Mouse (Mus musculus) liver, embryonic 13.5 days (tissue): ENCODE measurements at regions not wholly inside any gene's neighbourhood (a gene's known extent, or its start where the extent isn't known, plus 50 kb on each side); places are given as distances from the start of the nearest gene placed in this dataset.

ENCODE experiments used
- ATAC-seq: fragments of 200-750 bp; cut with Nextera tagmentation; 2 replicates; pipeline ENCODE4 v1.8.0; 2017; ENCODE audit warnings: low read depth, mild to moderate bottlenecking, moderate number of reproducible peaks, moderate library complexity
- DNase-seq: peaks from one replicate; pipeline ENCODE4 v3.0.0; 2022
- H3K27ac ChIP-seq: fragments of 300-500 bp; sonication (generic); 2 replicates; pipeline ENCODE4 v1.5.1; 2015; ENCODE audit warnings: moderate library complexity, mild to moderate bottlenecking, inconsistent platforms
- H3K27me3 ChIP-seq: fragments of 300-500 bp; sonication (generic); 2 replicates; pipeline ENCODE4 v1.6.1; 2015; ENCODE audit warnings: mild to moderate bottlenecking, inconsistent platforms
- H3K36me3 ChIP-seq: fragments of 300-500 bp; sonication (generic); 2 replicates; pipeline ENCODE4 v1.6.1; 2015; ENCODE audit warnings: mild to moderate bottlenecking, inconsistent platforms
- H3K4me1 ChIP-seq: fragments of 300-500 bp; sonication (generic); replicated peaks from 2 replicates; pipeline ENCODE4 v1.6.1; 2015; ENCODE audit warnings: inconsistent platforms
- H3K4me2 ChIP-seq: fragments of 300-500 bp; sonication (generic); 2 replicates; pipeline ENCODE4 v1.6.1; 2015; ENCODE audit warnings: inconsistent platforms, mild to moderate bottlenecking, moderate library complexity
- H3K4me3 ChIP-seq: fragments of 300-500 bp; sonication (generic); replicated peaks from 2 replicates; pipeline ENCODE4 v1.5.1; 2015; ENCODE audit warnings: mild to moderate bottlenecking, inconsistent platforms
- H3K9ac ChIP-seq: fragments of 300-500 bp; sonication (generic); 2 replicates; pipeline ENCODE4 v1.6.1; 2015; ENCODE audit warnings: mild to moderate bottlenecking, inconsistent platforms
- H3K9me3 ChIP-seq: fragments of 300-500 bp; sonication (generic); replicated peaks from 2 replicates; pipeline ENCODE4 v1.6.1; 2016; ENCODE audit warnings: inconsistent platforms
- WGBS: fragments of 180-500 bp; shearing (Covaris S2); methylation state at CpG from one replicate; pipeline ENCODE4 v1.1.7; 2015; ENCODE audit not compliant: insufficient replicate concordance; 5-methylcytosine and 5-hydroxymethylcytosine counted together

GRCm38 (mm10) chr19:14678584-14678983 is 80.7 kb upstream of the Tle4 start:
- H3K27me3 ChIP-seq: no peaks in the 10 kb centered on the region
- no peak overlapping the region for H3K9ac ChIP-seq
- H3K27ac ChIP-seq: no peak overlapping the region
- no peaks in the 10 kb centered on the region for H3K4me1 ChIP-seq
- ATAC-seq (no peak), DNase-seq (no peak)
- no peaks in the 10 kb centered on the region for H3K9me3 ChIP-seq
- H3K36me3 ChIP-seq: no peaks in the 10 kb centered on the region
- no peak overlapping the region for H3K4me2 ChIP-seq
- H3K4me3 ChIP-seq: no peak overlapping the region
- 33% methylated on average over 4 of the region's 4 CpGs for WGBS

DNA sequence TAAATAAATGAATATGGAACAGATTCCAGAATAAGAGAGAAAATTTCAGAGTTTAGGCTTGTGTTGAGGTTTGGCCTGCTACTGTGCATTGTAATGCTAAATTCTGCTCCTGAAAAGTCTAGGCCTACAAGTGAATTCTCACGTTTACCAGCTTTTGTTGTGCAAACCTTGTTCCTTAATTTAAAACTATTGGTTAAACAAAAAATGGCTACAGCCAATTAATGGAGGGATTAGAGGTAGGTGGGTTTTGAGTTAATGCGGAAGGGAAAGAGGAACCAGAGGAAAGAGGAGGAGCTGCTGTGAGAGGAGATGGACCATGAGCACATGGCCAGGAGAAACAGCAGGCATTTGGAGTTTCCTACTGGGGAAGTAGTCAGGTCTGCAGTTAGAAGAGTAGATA is 79.1 kb upstream of the Tle4 start:
- no peaks in the 10 kb centered on the region for H3K9me3 ChIP-seq
- no peak for DNase-seq
- no peak overlapping the region for H3K4me2 ChIP-seq
- H3K4me3 ChIP-seq: no peak overlapping the region
- no peak overlapping the region for H3K27ac ChIP-seq
- H3K4me1 ChIP-seq: no peaks in the 10 kb centered on the region
- no peaks in the 10 kb centered on the region for H3K36me3 ChIP-seq
- ATAC-seq: no peak
- H3K9ac ChIP-seq: no peak overlapping the region
- H3K27me3 ChIP-seq: no peaks in the 10 kb centered on the region
- WGBS: 25% methylated on average over 2 of the region's 2 CpGs

- no peak overlapping the region for H3K4me3 ChIP-seq
- H3K4me1 ChIP-seq: no peaks in the 10 kb centered on the region
- H3K9ac ChIP-seq: no peak overlapping the region
- no peaks in the 10 kb centered on the region for H3K36me3 ChIP-seq
- H3K27ac ChIP-seq: no peak overlapping the region
- H3K9me3 ChIP-seq: no peaks in the 10 kb centered on the region
- H3K4me2 ChIP-seq: no peak overlapping the region
- no peak for ATAC-seq
- no peaks in the 10 kb centered on the region for H3K27me3 ChIP-seq
- no peak for DNase-seq
Observed at GRCm38 (mm10) chr19:14670821-14671104, 72.9 kb upstream of the Tle4 start.

GRCm38 (mm10) chr19:14670078-14670820 is 72.4 kb upstream of the Tle4 start:
- no peak overlapping the region for H3K27ac ChIP-seq
- DNase-seq: no peak
- ATAC-seq: no peak
- H3K27me3 ChIP-seq: no peaks in the 10 kb centered on the region
- no peak overlapping the region for H3K9ac ChIP-seq
- H3K36me3 ChIP-seq: no peaks in the 10 kb centered on the region
- WGBS: 58% methylated on average over 13 of the region's 13 CpGs
- no peaks in the 10 kb centered on the region for H3K9me3 ChIP-seq
- H3K4me1 ChIP-seq: no peaks in the 10 kb centered on the region
- no peak overlapping the region for H3K4me3 ChIP-seq
- no peak overlapping the region for H3K4me2 ChIP-seq

GRCm38 (mm10) chr19:14668512-14669181 is 70.8 kb upstream of the Tle4 start:
- 25% methylated on average over 4 of the region's 4 CpGs for WGBS
- no peak overlapping the region for H3K9ac ChIP-seq
- H3K27ac ChIP-seq: no peak overlapping the region
- DNase-seq: no peak
- H3K4me2 ChIP-seq: no peak overlapping the region
- H3K27me3 ChIP-seq: no peaks in the 10 kb centered on the region
- H3K4me3 ChIP-seq: no peak overlapping the region
- no peaks in the 10 kb centered on the region for H3K36me3 ChIP-seq
- H3K9me3 ChIP-seq: no peaks in the 10 kb centered on the region
- no peak for ATAC-seq
- no peaks in the 10 kb centered on the region for H3K4me1 ChIP-seq

DNA sequence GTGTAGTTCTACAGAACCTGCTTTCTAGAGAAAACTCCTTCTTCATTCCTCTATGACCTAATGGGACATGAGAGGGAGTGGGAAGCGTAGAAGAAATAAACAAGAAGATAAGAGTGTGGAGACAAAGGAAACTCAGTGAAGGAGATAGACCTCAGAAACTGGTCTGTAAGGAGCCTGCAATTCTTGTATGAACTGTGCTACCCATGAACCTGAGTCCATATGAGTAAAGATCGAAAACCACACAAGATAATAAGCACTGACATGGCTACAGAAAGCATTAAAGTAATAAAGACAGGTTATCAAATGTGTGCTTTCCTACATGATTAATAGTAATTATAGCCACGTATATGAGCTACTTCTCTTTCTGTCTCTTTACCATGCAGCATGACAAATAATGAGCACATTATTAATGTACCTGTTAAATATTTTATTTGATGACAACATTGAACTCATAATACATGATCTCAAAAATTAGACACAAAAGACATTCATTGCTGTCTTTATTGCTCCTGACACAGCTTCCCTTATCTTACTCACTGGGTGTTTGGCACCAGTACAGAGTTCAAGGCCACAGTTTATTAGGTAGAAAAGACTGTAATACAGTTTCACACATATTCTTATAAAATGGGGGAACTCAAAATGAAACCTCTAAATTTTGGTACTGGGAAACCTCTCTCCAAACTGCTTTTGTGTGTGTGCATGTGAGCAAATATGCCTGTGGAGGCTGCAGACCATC is 67.0 kb upstream of the Tle4 start:
- Histone ChIP-seq H3K4me3 (no peak overlapping the region), H3K4me1 (no peaks in the 10 kb centered on the region; the same call in 1 of the 2 replicates), H3K36me3 (no peaks in the 10 kb centered on the region), H3K27me3 (no peaks in the 10 kb centered on the region), H3K9ac (no peak overlapping the region), H3K4me2 (no peak overlapping the region), H3K27ac (no peak overlapping the region), H3K9me3 (no peaks in the 10 kb centered on the region)
- no peak for ATAC-seq
- no peak for DNase-seq
- 57% methylated on average over 3 of the region's 3 CpGs for WGBS

- Histone ChIP-seq H3K9ac (no peak overlapping the region), H3K4me3 (no peak overlapping the region), H3K27me3 (no peaks in the 10 kb centered on the region), H3K27ac (no peak overlapping the region), H3K9me3 (no peaks in the 10 kb centered on the region), H3K4me1 (no peaks in the 10 kb centered on the region; the same call in 1 of the 2 replicates), H3K36me3 (no peaks in the 10 kb centered on the region), H3K4me2 (no peak overlapping the region)
- 49% methylated on average over 2 of the region's 2 CpGs for WGBS
- DNase-seq (no peak), ATAC-seq (no peak)
Observed at GRCm38 (mm10) chr19:14664096-14664586, 66.3 kb upstream of the Tle4 start.

- DNase-seq (no peak), ATAC-seq (no peak)
- 45% methylated on average over 4 of the region's 4 CpGs for WGBS
- Histone ChIP-seq H3K9me3 (no peaks in the 10 kb centered on the region), H3K36me3 (no peaks in the 10 kb centered on the region), H3K4me1 (peaks cover 4% of the 10 kb centered on the region; the same call in 1 of the 2 replicates), H3K27ac (no peak overlapping the region), H3K27me3 (no peaks in the 10 kb centered on the region), H3K4me3 (no peak overlapping the region), H3K4me2 (no peak overlapping the region), H3K9ac (no peak overlapping the region)
Observed at GRCm38 (mm10) chr19:14663350-14663749, 65.5 kb upstream of the Tle4 start.

GRCm38 (mm10) chr19:14659725-14660124 is 61.9 kb upstream of the Tle4 start:
- Histone ChIP-seq H3K9me3 (no peaks in the 10 kb centered on the region), H3K36me3 (no peaks in the 10 kb centered on the region), H3K9ac (no peak overlapping the region), H3K4me1 (peaks cover 11% of the 10 kb centered on the region), H3K4me3 (no peak overlapping the region), H3K27ac (no peak overlapping the region), H3K4me2 (no peak overlapping the region), H3K27me3 (no peaks in the 10 kb centered on the region)
- ATAC-seq: peak; percentile 64
- DNase-seq: no peak
- 11% methylated on average over 4 of the region's 4 CpGs for WGBS

GRCm38 (mm10) chr19:14658479-14658878 is 60.6 kb upstream of the Tle4 start:
- 37% methylated on average over 2 of the region's 2 CpGs for WGBS
- ATAC-seq: no peak
- no peaks in the 10 kb centered on the region for H3K36me3 ChIP-seq

GRCm38 (mm10) chr19:14656022-14656388 is 58.2 kb upstream of the Tle4 start:
- Histone ChIP-seq H3K27me3 (no peaks in the 10 kb centered on the region), H3K4me2 (no peak overlapping the region), H3K9ac (no peak overlapping the region), H3K4me3 (no peak overlapping the region), H3K36me3 (no peaks in the 10 kb centered on the region), H3K27ac (no peak overlapping the region), H3K4me1 (peaks cover 11% of the 10 kb centered on the region), H3K9me3 (no peaks in the 10 kb centered on the region)
- no peak for DNase-seq
- no peak for ATAC-seq
- 63% methylated on average over 2 of the region's 2 CpGs for WGBS

More at GRCm38 (mm10) chr19:14658479-14658878, 60.6 kb upstream of the Tle4 start:
- Histone ChIP-seq H3K4me1 (peaks cover 11% of the 10 kb centered on the region), H3K9ac (no peak overlapping the region), H3K4me2 (no peak overlapping the region), H3K27ac (no peak overlapping the region), H3K9me3 (no peaks in the 10 kb centered on the region), H3K27me3 (no peaks in the 10 kb centered on the region), H3K4me3 (no peak overlapping the region)
- no peak for DNase-seq
